Mouse (Mus musculus) heart, embryonic 13.5 days (tissue): ENCODE data around the gene Hint3. TPM values are rescaled to one million over a fixed set of nuclear protein-coding genes. Genes with fewer than 3 reads are reported as not detected.

Experiments
- ATAC-seq: fragments of 200-750 bp; cut with Nextera tagmentation; 2 replicates; pipeline ENCODE4 v1.8.0; 2017; ENCODE audit warnings: moderate TSS enrichment; ENCODE audit not compliant: insufficient number of reproducible peaks, low FRiP score, low TSS enrichment; ENCODE audit errors: extremely low read depth
- H3K27ac ChIP-seq: fragments of 300-500 bp; sonication (generic); replicated peaks from 2 replicates; pipeline ENCODE4 v1.5.1; 2015; ENCODE audit warnings: moderate library complexity, mild to moderate bottlenecking, inconsistent platforms
- H3K27me3 ChIP-seq: fragments of 300-500 bp; sonication (generic); replicated peaks from 2 replicates; pipeline ENCODE4 v1.6.1; 2015; ENCODE audit warnings: mild to moderate bottlenecking, inconsistent platforms
- H3K36me3 ChIP-seq: fragments of 300-500 bp; sonication (generic); 2 replicates; pipeline ENCODE4 v1.6.1; 2015; ENCODE audit warnings: mild to moderate bottlenecking, inconsistent platforms
- H3K4me1 ChIP-seq: fragments of 300-500 bp; sonication (generic); 2 replicates; pipeline ENCODE4 v1.6.1; 2015; ENCODE audit warnings: inconsistent platforms
- H3K4me2 ChIP-seq: fragments of 300-500 bp; sonication (generic); 2 replicates; pipeline ENCODE4 v1.6.1; 2015; ENCODE audit warnings: inconsistent platforms, mild to moderate bottlenecking, moderate library complexity
- H3K4me3 ChIP-seq: fragments of 300-500 bp; sonication (generic); 2 replicates; pipeline ENCODE4 v1.5.1; 2015; ENCODE audit warnings: moderate library complexity, mild to moderate bottlenecking, inconsistent platforms
- H3K9ac ChIP-seq: fragments of 300-500 bp; sonication (generic); 2 replicates; pipeline ENCODE4 v1.6.1; 2015; ENCODE audit warnings: inconsistent platforms, mild to moderate bottlenecking, moderate library complexity
- H3K9me3 ChIP-seq: fragments of 300-500 bp; sonication (generic); 2 replicates; pipeline ENCODE4 v1.6.1; 2016; ENCODE audit warnings: inconsistent platforms
- WGBS: fragments of 180-500 bp; shearing (Covaris S2); methylation state at CpG from one replicate; pipeline ENCODE4 v1.1.7; 2015; ENCODE audit warnings: mixed read lengths; 5-methylcytosine and 5-hydroxymethylcytosine counted together
- polyA plus RNA-seq: library from polyadenylated mRNA; unstranded; fragments of >200 nt; fragmentation: Nextera tagmentation; extraction: Ambion mirVana; gene quantifications from 2 replicates; pipeline ENCODE4 v1.2.1, GENCODE M21; 2015

Hint3 gene
- polyA plus RNA-seq, 1 experiment from 2014 or later, result 25.2 TPM

DNA sequence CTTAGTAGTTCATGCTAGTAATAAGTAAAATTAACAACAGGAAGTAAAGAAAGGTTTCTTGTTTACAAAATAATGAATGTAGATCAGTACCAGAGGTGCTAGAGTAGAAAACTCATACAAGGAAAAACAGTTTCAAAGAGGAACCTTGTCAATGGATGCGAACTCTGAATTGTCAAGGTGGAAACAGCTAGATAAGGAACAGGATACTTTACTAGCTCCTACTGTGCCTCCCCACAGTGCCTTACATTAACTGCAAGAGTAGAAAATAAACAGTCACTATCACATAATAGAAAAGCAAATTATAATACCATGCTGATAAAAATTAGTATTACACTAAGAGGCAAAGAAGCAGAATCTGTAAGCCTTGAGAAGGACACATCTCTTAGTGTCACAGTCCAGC, 43.7 kb downstream of the Hint3 start:
- H3K36me3 ChIP-seq, result peaks cover 71% of the 10 kb centered on the region
- no peaks in the 10 kb centered on the region for H3K4me1 ChIP-seq
- no peak overlapping the region for H3K4me3 ChIP-seq
- H3K27ac ChIP-seq, result no peak overlapping the region
- WGBS, result 74% methylated on average over 1 of the region's 1 CpGs
- no peaks in the 10 kb centered on the region for H3K27me3 ChIP-seq
- H3K4me2 ChIP-seq, result no peak overlapping the region
- no peaks in the 10 kb centered on the region for H3K9me3 ChIP-seq
- no peak for ATAC-seq
- no peak overlapping the region for H3K9ac ChIP-seq

DNA sequence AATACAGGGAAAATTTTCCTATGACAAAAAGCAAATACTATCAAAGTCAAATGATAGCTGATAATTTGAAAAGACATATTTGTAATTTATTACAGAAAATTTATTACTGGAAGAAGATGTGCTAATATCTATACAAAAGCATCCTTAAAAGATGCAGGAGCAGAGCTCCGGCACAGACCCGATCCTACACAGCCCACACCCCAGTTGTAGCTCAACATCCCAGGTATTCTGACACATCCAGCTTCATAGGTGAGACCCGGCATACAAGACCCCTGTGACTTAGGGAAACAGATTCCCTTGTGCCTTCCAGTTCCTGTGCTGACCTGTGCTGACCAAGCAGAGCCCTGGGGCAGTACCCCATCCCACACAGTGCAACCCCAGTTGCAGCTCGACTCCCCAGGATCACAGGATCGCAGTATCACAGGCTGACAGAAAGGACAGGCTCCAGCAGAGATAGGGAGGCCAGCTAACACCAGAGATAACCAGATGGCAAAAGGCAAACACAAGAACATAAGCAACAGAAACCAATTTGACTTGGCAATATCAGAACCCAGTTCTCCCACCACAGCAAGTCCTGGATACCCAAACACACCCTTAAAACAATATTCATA, 51.7 kb downstream of the Hint3 start:
- Histone ChIP-seq H3K9ac (no peak overlapping the region), H3K27me3 (no peaks in the 10 kb centered on the region), H3K4me3 (no peak overlapping the region), H3K9me3 (no peaks in the 10 kb centered on the region), H3K4me1 (no peaks in the 10 kb centered on the region), H3K36me3 (peaks cover 32% of the 10 kb centered on the region), H3K4me2 (no peak overlapping the region), H3K27ac (no peak overlapping the region)
- WGBS, result 76% methylated on average over 5 of the region's 5 CpGs
- no peak for ATAC-seq

DNA sequence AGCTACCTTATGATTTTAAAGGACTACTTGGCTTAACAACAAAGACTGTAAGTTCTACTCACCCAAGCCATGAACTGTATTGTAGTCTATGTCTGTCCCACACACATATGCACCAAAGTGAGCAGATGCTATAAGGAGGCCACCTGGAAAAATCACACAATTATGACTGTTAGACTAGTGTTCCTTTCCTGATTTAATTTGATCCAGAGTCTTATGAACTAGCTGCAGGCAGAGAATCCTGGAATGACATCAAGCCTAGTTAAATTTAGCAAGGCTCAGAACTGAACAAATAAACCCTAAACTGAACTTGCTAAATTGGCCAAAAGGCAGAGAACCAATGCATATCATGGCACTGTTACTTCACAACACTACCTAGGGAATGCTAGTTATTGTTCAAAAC, 63.1 kb downstream of the Hint3 start:
- H3K9me3 ChIP-seq, result no peaks in the 10 kb centered on the region
- H3K9ac ChIP-seq, result no peak overlapping the region
- H3K4me1 ChIP-seq, result no peaks in the 10 kb centered on the region
- H3K27ac ChIP-seq, result no peak overlapping the region
- H3K4me2 ChIP-seq, result no peak overlapping the region
- H3K27me3 ChIP-seq, result no peaks in the 10 kb centered on the region
- no peak overlapping the region for H3K4me3 ChIP-seq
- H3K36me3 ChIP-seq, result peaks cover 61% of the 10 kb centered on the region
- no peak for ATAC-seq

DNA sequence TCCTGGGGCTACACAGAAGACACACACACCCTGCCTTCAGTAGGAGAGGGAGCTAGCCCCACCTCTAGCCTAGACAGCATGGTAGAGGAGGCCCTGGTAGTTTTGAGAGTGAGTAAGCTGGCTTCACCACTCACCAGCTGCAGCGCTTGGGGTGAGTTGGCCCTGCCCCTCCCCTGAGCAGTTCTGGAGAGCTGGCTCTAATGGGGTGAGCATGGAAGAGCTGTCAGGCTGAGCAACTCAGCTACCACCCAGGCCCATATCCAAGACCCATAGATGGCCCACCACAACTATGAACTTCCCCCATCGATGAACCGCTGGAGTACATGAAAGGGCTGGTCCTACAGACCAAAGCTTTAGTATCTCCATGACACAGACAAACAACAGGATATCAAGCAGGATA, 64.8 kb downstream of the Hint3 start:
- no peak overlapping the region for H3K27ac ChIP-seq
- H3K27me3 ChIP-seq, result no peaks in the 10 kb centered on the region
- peaks cover 76% of the 10 kb centered on the region for H3K36me3 ChIP-seq
- 66% methylated on average over 3 of the region's 3 CpGs for WGBS
- no peak overlapping the region for H3K9ac ChIP-seq
- H3K4me1 ChIP-seq, result no peaks in the 10 kb centered on the region
- no peak overlapping the region for H3K4me2 ChIP-seq
- H3K4me3 ChIP-seq, result no peak overlapping the region
- no peaks in the 10 kb centered on the region for H3K9me3 ChIP-seq
- ATAC-seq, result no peak

Other genes starting within 250 kb of the Hint3 start
- 16.6 and 17.9 TPM in 2 replicates for gene Trmt11, start 28.9 kb downstream of the Hint3 start, polyA plus RNA-seq
- gene Ncoa7, start 173.7 kb upstream of the Hint3 start, polyA plus RNA-seq, result 7.1 and 7.2 TPM in 2 replicates
- gene Hey2, start 213.2 kb upstream of the Hint3 start, polyA plus RNA-seq, result 39.7 and 41.2 TPM in 2 replicates